Mouse (Mus musculus): Measurements from ENCODE around the gene Cyp26b1.

The Cyp26b1 gene

GRCm38 (mm10) chr6:84561171-84561570 is 32.5 kb downstream of the Cyp26b1 start:
- DNase-seq, result no peak

- DNase-seq, result no peak
These were observed 43.8 kb downstream of the Cyp26b1 start for GRCm38 (mm10) chr6:84549852-84550437.

GRCm38 (mm10) chr6:84545428-84545827 is 48.3 kb downstream of the Cyp26b1 start:
- DNase-seq, result no peak

GRCm38 (mm10) chr6:84544359-84544758 is 49.3 kb downstream of the Cyp26b1 start:
- no peak for DNase-seq

GRCm38 (mm10) chr6:84543516-84543915 is 50.2 kb downstream of the Cyp26b1 start:
- DNase-seq, result no peak

GRCm38 (mm10) chr6:84539924-84540323 is 53.8 kb downstream of the Cyp26b1 start:
- DNase-seq, result no peak

GRCm38 (mm10) chr6:84538681-84539080 is 55.0 kb downstream of the Cyp26b1 start:
- DNase-seq, result peak; percentile 22

GRCm38 (mm10) chr6:84537611-84538197 is 56.0 kb downstream of the Cyp26b1 start:
- peak; percentile 71 for DNase-seq

- no peak for DNase-seq
These were observed 58.8 kb downstream of the Cyp26b1 start for GRCm38 (mm10) chr6:84534944-84535343.

- no peak for DNase-seq
These were observed 63.8 kb downstream of the Cyp26b1 start for GRCm38 (mm10) chr6:84529912-84530311.

- DNase-seq, result no peak
These were observed 68.7 kb downstream of the Cyp26b1 start for GRCm38 (mm10) chr6:84524901-84525601.

Measured in heart, adult 11 months (tissue).